Mouse (Mus musculus) kidney, adult 2 months (tissue): ENCODE measurements around the gene Zp1.

Source experiments
- CTCF ChIP-seq: fragments of 200-500 bp; conservative IDR thresholded peaks from 2 replicates; pipeline ENCODE4 v1.5.1; 2011; ENCODE audit warnings: low read depth, mild to moderate bottlenecking, control low read depth, low read length, moderate library complexity, mixed read lengths; ENCODE audit not compliant: insufficient read depth, insufficient read length
- POLR2A ChIP-seq: fragments of 200-500 bp; IDR thresholded peaks from one replicate; pipeline ENCODE4 v1.6.1; 2011; ENCODE audit warnings: low read depth, low read length, control low read depth

- TF ChIP-seq CTCF (no peak), POLR2A (no peak)
These were observed 11.2 kb downstream of the Zp1 start for GRCm38 (mm10) chr19:10909087-10909721.
